Mouse (Mus musculus) brown adipose tissue, adult 24 weeks (tissue): Measurements from ENCODE around the gene 1110008L16Rik. TPM values are rescaled to one million over a fixed set of nuclear protein-coding genes. Genes with fewer than 3 reads are reported as not detected.
"Not testable (repeated sequence)": the region's sequence is repeated elsewhere in the genome, so short reads cannot be mapped to it uniquely, and the experiment has no call there.

ENCODE experiments used
- H3K27ac ChIP-seq: fragments of 200-500 bp; replicated peaks from 2 replicates; pipeline ENCODE4 v1.5.1; 2012; ENCODE audit warnings: low read depth, mild to moderate bottlenecking, low read length
- H3K4me1 ChIP-seq: fragments of 200-500 bp; 2 replicates; pipeline ENCODE4 v1.6.1; 2012; ENCODE audit warnings: low read length, mixed read lengths; ENCODE audit not compliant: control insufficient read depth, insufficient read depth, insufficient read length
- H3K4me3 ChIP-seq: fragments of 200-500 bp; 2 replicates; pipeline ENCODE4 v1.5.1; 2012; ENCODE audit warnings: low read depth, mild to moderate bottlenecking, low read length, moderate library complexity; ENCODE audit not compliant: insufficient read depth
- polyA plus RNA-seq: library from polyadenylated mRNA; stranded (reverse); fragments of >200 nt; gene quantifications from 2 replicates; pipeline ENCODE4 v1.2.4, GENCODE M21; 2012; ENCODE audit not compliant: missing spikeins, insufficient read depth, insufficient read length

The 1110008L16Rik gene
- polyA plus RNA-seq, 1 experiment: 16.0 TPM

DNA sequence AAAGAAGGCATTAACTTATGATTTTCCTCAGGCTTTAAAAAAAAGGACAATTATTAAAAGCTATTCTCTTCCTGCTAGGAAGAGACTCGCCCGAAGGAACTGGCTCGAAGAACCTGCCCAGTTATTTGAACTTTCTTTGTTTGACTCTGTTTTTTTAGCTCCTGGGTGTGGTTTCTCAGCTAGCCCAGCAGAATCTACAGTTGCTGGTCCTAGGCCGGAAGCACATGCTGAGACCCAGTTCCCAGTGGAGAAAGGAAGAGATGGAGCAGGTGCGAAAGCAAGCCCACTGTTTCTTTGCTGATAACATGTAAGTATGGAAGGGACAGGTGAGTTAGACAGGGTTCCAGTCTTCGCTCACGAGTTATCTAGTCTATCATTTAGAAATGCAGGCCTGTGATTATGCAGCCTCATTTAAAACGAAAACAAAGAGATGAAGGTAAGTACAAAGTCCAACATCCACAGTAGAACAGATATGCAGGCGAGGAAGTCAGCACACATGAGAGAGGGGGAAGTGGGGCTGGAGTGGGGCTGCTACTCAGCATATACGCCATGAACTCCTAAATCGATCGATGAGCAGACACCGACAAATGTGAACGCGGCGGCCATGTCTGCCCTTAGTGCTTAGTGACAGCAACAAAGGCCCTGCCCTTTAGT is 77.7 kb downstream of the 1110008L16Rik start:
- H3K4me3 ChIP-seq: no peak overlapping the region
- H3K27ac ChIP-seq: peak overlapping the region; percentile 72
- 0 out of 2 replicates have a peak, but pooled peaks cover 2% of the 10 kb centered on the region for H3K4me1 ChIP-seq

DNA sequence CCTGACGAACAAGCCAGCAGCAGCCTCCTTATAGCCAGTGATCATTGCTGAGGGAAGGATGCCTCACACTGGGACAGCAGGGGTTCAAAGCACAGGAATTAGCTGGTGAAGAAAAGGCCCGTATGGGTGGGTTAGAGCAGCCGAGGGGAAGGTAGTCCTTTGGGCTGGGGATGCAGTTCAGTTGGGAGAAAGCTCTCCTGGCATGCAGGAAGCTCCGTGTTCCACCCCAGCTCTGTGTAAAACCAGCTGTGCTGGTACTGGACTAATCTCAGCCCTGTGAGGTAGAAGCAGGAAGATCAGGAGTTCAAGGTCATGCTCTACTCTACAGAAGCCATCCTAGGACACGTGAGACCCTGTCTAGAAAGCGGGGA is 78.2 kb downstream of the 1110008L16Rik start:
- H3K4me3 ChIP-seq: no peak overlapping the region
- H3K27ac ChIP-seq: no peak overlapping the region
- 0 out of 2 replicates have a peak, but pooled peaks cover 2% of the 10 kb centered on the region for H3K4me1 ChIP-seq

GRCm38 (mm10) chr12:55384023-55384749 is 84.8 kb downstream of the 1110008L16Rik start, which contains the start of gene Psma6:
Psma6 (plus strand) TSS chr12:55384222.
- peak within 1 kb of the TSS; percentile 55 for H3K27ac ChIP-seq
- H3K4me1 ChIP-seq: peaks cover 10% of the 10 kb centered on the region
- no peak within 1 kb of the TSS for H3K4me3 ChIP-seq

DNA sequence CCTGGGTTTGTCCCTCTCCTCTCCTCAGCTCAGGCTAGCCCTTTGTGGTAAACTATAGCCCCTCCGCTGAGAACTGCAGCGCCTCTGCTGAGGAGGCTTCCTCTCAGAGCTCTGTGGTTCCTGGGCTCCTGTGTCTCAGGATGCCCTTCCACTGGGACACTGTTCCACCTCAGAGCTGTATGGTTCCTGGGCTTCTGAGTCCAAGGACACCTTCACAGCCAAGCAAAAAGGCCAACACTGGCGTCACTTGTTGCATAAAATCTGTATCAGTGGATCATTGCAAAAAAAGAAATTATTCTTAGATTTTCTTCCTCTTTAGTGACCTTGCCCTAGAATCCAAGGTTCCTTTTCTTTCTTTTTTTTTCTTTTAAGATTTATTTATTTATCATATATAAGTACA is 85.4 kb downstream of the 1110008L16Rik start:
- H3K27ac ChIP-seq: no peak overlapping the region; the same call in 1 of the 2 replicates
- no peak overlapping the region for H3K4me3 ChIP-seq
- peaks cover 15% of the 10 kb centered on the region for H3K4me1 ChIP-seq

GRCm38 (mm10) chr12:55385931-55386330 is 86.6 kb downstream of the 1110008L16Rik start:
- no peak overlapping the region for H3K4me3 ChIP-seq
- peaks cover 19% of the 10 kb centered on the region for H3K4me1 ChIP-seq
- peak overlapping the region; percentile 65 for H3K27ac ChIP-seq

- Histone ChIP-seq H3K4me3 (no peak overlapping the region), H3K4me1 (peaks cover 19% of the 10 kb centered on the region), H3K27ac (peak overlapping the region; percentile 65)
These were observed 87.1 kb downstream of the 1110008L16Rik start for GRCm38 (mm10) chr12:55386456-55386855.

- Histone ChIP-seq H3K4me3 (no peak overlapping the region), H3K27ac (0 out of 2 replicates have a peak overlapping the region, but pooled peaks have one; percentile 4), H3K4me1 (peaks cover 19% of the 10 kb centered on the region)
These were observed 87.9 kb downstream of the 1110008L16Rik start for GRCm38 (mm10) chr12:55387083-55387787.

DNA sequence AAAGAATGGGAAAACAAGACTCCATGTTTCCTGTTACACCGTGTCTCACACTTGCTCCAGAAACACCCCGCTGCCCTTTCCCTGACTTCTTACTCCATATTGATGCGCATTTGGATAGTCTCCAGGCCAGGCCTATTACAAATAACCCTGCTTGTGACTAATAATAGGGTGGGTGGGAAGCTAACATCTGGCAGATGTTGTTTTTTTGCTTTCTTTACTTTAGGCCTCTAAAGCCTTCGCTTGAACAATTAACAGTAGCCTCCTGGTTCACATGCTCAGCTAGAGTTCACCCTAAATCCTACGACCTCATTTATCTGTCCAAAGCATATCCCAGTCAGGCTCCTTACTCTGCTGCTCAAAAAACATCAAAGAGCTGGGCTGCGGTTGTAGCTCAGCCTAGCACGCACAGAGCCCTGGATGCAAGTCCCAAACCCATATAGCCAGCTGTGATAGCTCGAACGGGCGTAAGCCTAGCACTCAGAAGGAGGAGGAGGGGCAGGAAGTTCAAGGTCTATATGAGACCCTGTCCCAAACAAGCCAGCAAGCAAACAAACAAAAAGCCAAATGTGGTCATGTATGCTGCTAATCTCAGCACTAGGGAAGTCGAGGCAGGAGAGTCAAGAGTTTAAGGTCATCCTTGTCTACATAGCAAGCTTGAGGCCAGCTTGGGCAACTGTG is 88.5 kb downstream of the 1110008L16Rik start:
- peaks cover 19% of the 10 kb centered on the region for H3K4me1 ChIP-seq
- H3K4me3 ChIP-seq: no peak overlapping the region
- H3K27ac ChIP-seq: peak overlapping the region; percentile 51

DNA sequence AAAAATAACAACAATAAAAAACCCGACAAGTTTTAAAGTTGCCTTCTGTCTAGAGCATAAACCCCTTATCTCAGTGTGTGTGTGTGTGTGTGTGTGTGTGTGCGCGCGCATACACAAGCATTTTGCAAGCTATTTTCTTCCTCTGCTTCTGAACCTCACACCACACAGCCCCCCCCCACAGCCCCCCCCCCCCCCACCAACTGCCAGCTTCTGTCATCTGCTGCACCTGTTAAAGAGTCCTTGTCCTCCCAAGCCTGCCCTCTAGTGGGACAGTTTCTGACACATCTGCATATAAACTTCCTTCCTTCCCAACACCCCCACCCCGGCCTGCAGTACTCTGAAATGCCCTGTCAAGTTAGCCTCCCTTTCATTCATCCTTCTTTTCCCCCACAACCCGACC is 89.1 kb downstream of the 1110008L16Rik start:
- Histone ChIP-seq H3K27ac (no peak overlapping the region), H3K4me1 (peaks cover 19% of the 10 kb centered on the region), H3K4me3 (no peak overlapping the region)

DNA sequence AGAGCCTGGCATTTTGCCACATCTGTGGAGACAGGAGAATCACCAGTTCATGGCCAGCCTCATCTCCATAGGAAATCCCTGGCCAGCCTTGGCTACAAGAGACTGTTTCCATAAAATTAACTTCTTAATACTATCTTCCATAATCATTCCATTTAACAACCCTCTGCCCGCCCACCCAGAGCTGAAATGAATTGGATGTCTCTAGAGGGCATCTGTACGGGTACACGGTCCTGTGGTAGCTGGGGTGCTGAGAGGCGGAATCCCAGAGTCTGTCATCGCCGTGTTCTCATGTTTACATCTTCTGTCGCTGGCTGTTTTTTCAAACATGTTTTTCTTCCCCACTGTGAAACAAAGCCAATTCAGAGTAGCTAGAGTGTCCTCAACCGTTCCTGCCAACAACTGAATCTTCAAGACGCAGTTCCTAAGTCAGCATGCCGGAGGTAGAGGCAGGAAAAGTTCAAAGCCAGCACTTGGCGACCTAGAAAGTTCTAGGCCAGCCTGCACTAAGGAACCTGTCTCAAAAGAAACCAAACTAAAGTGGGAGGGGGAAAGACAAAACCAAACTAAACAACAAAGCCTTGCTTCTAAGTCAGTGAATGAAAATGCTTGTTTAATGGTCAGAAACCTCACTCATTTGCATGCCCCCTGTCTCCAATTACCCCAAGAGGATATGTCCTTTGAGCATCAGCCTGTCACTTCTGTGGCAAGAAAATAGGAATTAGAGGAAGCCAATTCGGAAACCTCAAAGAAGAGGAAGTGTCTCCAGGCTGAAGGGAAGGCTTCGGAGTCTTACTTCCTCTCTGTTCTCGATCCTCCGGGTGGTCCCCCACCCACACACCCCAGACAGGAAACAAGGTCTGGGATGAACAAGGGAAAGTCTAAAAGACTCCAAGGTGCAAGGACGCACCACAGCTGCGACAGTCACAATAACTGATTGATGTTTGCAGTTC is 90.0 kb downstream of the 1110008L16Rik start:
- peak overlapping the region; percentile 19 for H3K27ac ChIP-seq
- no peak overlapping the region for H3K4me3 ChIP-seq
- peaks cover 19% of the 10 kb centered on the region for H3K4me1 ChIP-seq

DNA sequence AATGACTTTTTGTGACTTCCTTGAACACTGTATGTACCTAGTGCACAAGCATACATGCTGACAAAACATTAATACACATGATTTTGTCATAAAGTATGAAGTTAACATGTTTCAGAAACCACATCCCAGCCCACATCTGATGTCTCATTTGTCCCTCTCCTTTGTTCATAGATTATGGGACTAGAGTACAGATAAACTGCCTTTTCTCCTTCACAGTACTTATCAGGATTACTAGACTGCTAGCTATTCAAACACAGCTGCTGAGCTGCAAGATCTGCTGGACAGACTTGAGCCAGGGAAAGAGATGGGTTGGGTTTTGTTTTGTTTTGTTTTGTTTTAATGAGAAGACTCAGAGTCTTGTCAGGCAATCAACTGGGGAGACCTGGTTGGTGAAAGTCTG is 92.7 kb downstream of the 1110008L16Rik start:
- Histone ChIP-seq H3K4me1 (peaks cover 17% of the 10 kb centered on the region), H3K27ac (no peak overlapping the region), H3K4me3 (no peak overlapping the region)

- Histone ChIP-seq H3K4me3 (no peak overlapping the region), H3K27ac (no peak overlapping the region), H3K4me1 (peaks cover 17% of the 10 kb centered on the region)
These were observed 93.6 kb downstream of the 1110008L16Rik start for GRCm38 (mm10) chr12:55392733-55393577.

GRCm38 (mm10) chr12:55395601-55396000 is 96.2 kb downstream of the 1110008L16Rik start:
- H3K4me1 ChIP-seq, H3K27ac ChIP-seq, H3K4me3 ChIP-seq: not testable (repeated sequence)
